Mouse (Mus musculus): ENCODE measurements around the gene Mov10.

DNA sequence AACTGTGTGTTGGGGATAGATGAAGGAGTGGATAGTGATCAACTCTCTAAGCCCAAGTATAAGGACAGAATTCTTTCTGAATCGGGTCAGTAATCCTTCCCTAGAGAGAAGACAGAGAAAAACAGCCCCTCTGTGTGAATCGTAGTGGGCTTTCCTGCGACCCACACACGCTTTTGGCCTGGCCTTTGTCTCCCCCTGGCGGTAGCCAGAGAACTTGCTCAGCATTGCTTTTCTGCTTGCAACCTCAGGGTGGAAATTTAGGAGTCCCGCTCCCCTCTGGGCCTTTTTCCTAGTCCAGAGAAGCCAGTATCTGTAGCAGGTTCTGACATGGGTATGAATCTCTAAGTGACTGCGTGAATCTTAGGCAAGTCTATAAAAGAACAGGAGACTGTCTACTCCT, 38.4 kb downstream of the Mov10 start:
- TF ChIP-seq POLR2A (IDR thresholded peaks at IDR 0.05; ENCODE audit: low read depth, low read length) (no peak), CTCF (IDR thresholded peaks at IDR 0.05; ENCODE audit: extremely low read depth, insufficient read length, insufficient replicate concordance, low read depth, low read length) (peak; percentile 98; the same call in 1 of the 2 replicates)
